Mouse (Mus musculus) heart, postnatal 0 days (tissue): ENCODE measurements around the gene Gm49384. TPM values are rescaled to one million over a fixed set of nuclear protein-coding genes. Genes with fewer than 3 reads are reported as not detected.
A peak's percentile ranks its signal among the peaks of the same experiment; 100 is the strongest.

Source experiments
- ATAC-seq: fragments of 200-750 bp; cut with Nextera tagmentation; 2 replicates; pipeline ENCODE4 v1.8.0; 2017; ENCODE audit warnings: low read depth, moderate number of reproducible peaks, moderate library complexity; ENCODE audit not compliant: insufficient read depth
- DNase-seq: peaks from one replicate; pipeline ENCODE4 v3.0.0-alpha.2; 2016; ENCODE audit warnings: low spot score
- H3K27ac ChIP-seq: fragments of 300-500 bp; sonication (generic); 2 replicates; pipeline ENCODE4 v1.5.1; 2014; ENCODE audit warnings: low read depth, mild to moderate bottlenecking
- H3K27me3 ChIP-seq: fragments of 300-500 bp; sonication (generic); 2 replicates; pipeline ENCODE4 v1.6.1; 2014; ENCODE audit warnings: low read length, mixed read lengths; ENCODE audit not compliant: control insufficient read depth, insufficient read depth
- H3K36me3 ChIP-seq: fragments of 300-500 bp; sonication (generic); replicated peaks from 2 replicates; pipeline ENCODE4 v1.6.1; 2014; ENCODE audit warnings: low read length, mixed read lengths; ENCODE audit not compliant: control insufficient read depth, insufficient read depth
- H3K4me1 ChIP-seq: fragments of 300-500 bp; sonication (generic); 2 replicates; pipeline ENCODE4 v1.6.1; 2014; ENCODE audit warnings: antibody characterized with exemption; ENCODE audit not compliant: control insufficient read depth, insufficient read depth
- H3K4me2 ChIP-seq: fragments of 300-500 bp; sonication (generic); 2 replicates; pipeline ENCODE4 v1.6.1; 2014; ENCODE audit warnings: low read depth, mild to moderate bottlenecking, low read length, moderate library complexity
- H3K4me3 ChIP-seq: fragments of 300-500 bp; sonication (generic); 2 replicates; pipeline ENCODE4 v1.5.1; 2014; ENCODE audit warnings: low read depth, low read length
- H3K9ac ChIP-seq: fragments of 300-500 bp; sonication (generic); replicated peaks from 2 replicates; pipeline ENCODE4 v1.6.1; 2014; ENCODE audit warnings: low read depth, low read length, mixed read lengths
- H3K9me3 ChIP-seq: fragments of 300-500 bp; sonication (generic); replicated peaks from 2 replicates; pipeline ENCODE4 v1.6.1; 2016; ENCODE audit warnings: low read length; ENCODE audit not compliant: control insufficient read depth
- CTCF ChIP-seq: IDR thresholded peaks from 2 replicates; pipeline ENCODE4 v1.5.1; 2016; ENCODE audit warnings: antibody characterized with exemption, control low read depth, low read depth
- EP300 ChIP-seq: IDR thresholded peaks from 2 replicates; pipeline ENCODE4 v1.6.1; 2016; ENCODE audit warnings: antibody characterized with exemption, low read depth
- WGBS: fragments of 180-500 bp; shearing (Covaris S2); extraction: QIAGEN DNeasy Blood & Tissue Kit; methylation state at CpG from one replicate; pipeline ENCODE4 v1.1.7; 2014; 5-methylcytosine and 5-hydroxymethylcytosine counted together
- polyA plus RNA-seq: library from polyadenylated mRNA; unstranded; fragments of >200 nt; fragmentation: Nextera tagmentation; extraction: Ambion mirVana; gene quantifications from 2 replicates; pipeline ENCODE4 v1.2.1, GENCODE M21; 2015
- total RNA-seq: library from RNA; depleted of rRNA; stranded (reverse); fragments of >200 nt; gene quantifications from 2 replicates; pipeline ENCODE4 v1.2.3, GENCODE M21; 2014; ENCODE audit warnings: low replicate concordance

Gene Gm49384
- total and polyA plus RNA-seq, 2 experiments from 2014 or later, result 5.5 to 7.1 TPM

- Histone ChIP-seq H3K9ac (no peak overlapping the region), H3K4me2 (no peak overlapping the region), H3K27me3 (no peaks in the 10 kb centered on the region), H3K27ac (no peak overlapping the region), H3K4me3 (no peak overlapping the region), H3K9me3 (no peaks in the 10 kb centered on the region), H3K36me3 (peaks cover 12% of the 10 kb centered on the region; the same call in 1 of the 2 replicates), H3K4me1 (no peaks in the 10 kb centered on the region)
- no peak for ATAC-seq
- no peak for DNase-seq
- TF ChIP-seq CTCF (no peak), EP300 (no peak)
- 90% methylated on average over 13 of the region's 13 CpGs for WGBS
Measured at GRCm38 (mm10) chr12:69213186-69213777, 9.2 kb upstream of the Gm49384 start.

GRCm38 (mm10) chr12:69211057-69211456, 7.0 kb upstream of the Gm49384 start:
- 39% methylated on average over 5 of the region's 5 CpGs for WGBS
- H3K9ac ChIP-seq, result no peak overlapping the region
- H3K4me2 ChIP-seq, result peak overlapping the region; percentile 10; the same call in 1 of the 2 replicates
- H3K36me3 ChIP-seq, result peaks cover 16% of the 10 kb centered on the region; the same call in 1 of the 2 replicates
- H3K4me1 ChIP-seq, result no peaks in the 10 kb centered on the region
- peak overlapping the region; percentile 51; the same call in 1 of the 2 replicates for H3K27ac ChIP-seq
- no peak for TF ChIP-seq EP300
- peak; percentile 54 for TF ChIP-seq CTCF
- no peak overlapping the region for H3K4me3 ChIP-seq
- DNase-seq, result peak; percentile 78
- H3K27me3 ChIP-seq, result no peaks in the 10 kb centered on the region
- ATAC-seq, result peak; percentile 67; the same call in 1 of the 2 replicates
- no peaks in the 10 kb centered on the region for H3K9me3 ChIP-seq

GRCm38 (mm10) chr12:69210056-69210979, 6.3 kb upstream of the Gm49384 start:
- H3K4me2 ChIP-seq, result no peak overlapping the region
- H3K9ac ChIP-seq, result no peak overlapping the region
- H3K4me3 ChIP-seq, result no peak overlapping the region
- TF ChIP-seq EP300 (no peak), CTCF (no peak)
- 0 out of 2 replicates have a peak, but pooled peaks have one; percentile 13 for ATAC-seq
- H3K27me3 ChIP-seq, result no peaks in the 10 kb centered on the region
- no peaks in the 10 kb centered on the region for H3K4me1 ChIP-seq
- DNase-seq, result no peak
- 70% methylated on average over 18 of the region's 18 CpGs for WGBS
- peak overlapping the region; percentile 27; the same call in 1 of the 2 replicates for H3K27ac ChIP-seq
- H3K36me3 ChIP-seq, result peaks cover 16% of the 10 kb centered on the region; the same call in 1 of the 2 replicates
- no peaks in the 10 kb centered on the region for H3K9me3 ChIP-seq

GRCm38 (mm10) chr12:69208520-69208919, 4.5 kb upstream of the Gm49384 start:
- 88% methylated on average over 2 of the region's 2 CpGs for WGBS
- DNase-seq (no peak), ATAC-seq (no peak)
- H3K36me3 ChIP-seq, result 0 out of 2 replicates have a peak, but pooled peaks cover 12% of the 10 kb centered on the region
- H3K4me2 ChIP-seq, result no peak overlapping the region
- no peaks in the 10 kb centered on the region for H3K9me3 ChIP-seq
- no peak overlapping the region for H3K4me3 ChIP-seq
- H3K4me1 ChIP-seq, result no peaks in the 10 kb centered on the region
- TF ChIP-seq CTCF (peak; percentile 18; the same call in 1 of the 2 replicates), EP300 (no peak)
- H3K9ac ChIP-seq, result no peak overlapping the region
- H3K27me3 ChIP-seq, result no peaks in the 10 kb centered on the region
- H3K27ac ChIP-seq, result no peak overlapping the region

- no peak for ATAC-seq
- Histone ChIP-seq H3K27ac (no peak overlapping the region), H3K36me3 (peaks cover 11% of the 10 kb centered on the region; the same call in 1 of the 2 replicates), H3K9me3 (no peaks in the 10 kb centered on the region), H3K4me2 (no peak overlapping the region), H3K27me3 (no peaks in the 10 kb centered on the region), H3K4me1 (no peaks in the 10 kb centered on the region), H3K9ac (no peak overlapping the region), H3K4me3 (no peak overlapping the region)
- 92% methylated on average over 7 of the region's 7 CpGs for WGBS
- TF ChIP-seq EP300 (no peak), CTCF (no peak)
- no peak for DNase-seq
Measured at GRCm38 (mm10) chr12:69207926-69208325, 3.9 kb upstream of the Gm49384 start.
